Mouse (Mus musculus) liver, postnatal 0 days (tissue): ENCODE measurements around the gene Copg1. TPM values are rescaled to one million over a fixed set of nuclear protein-coding genes. Genes with fewer than 3 reads are reported as not detected.

Experiments
- ATAC-seq: fragments of 200-750 bp; cut with Nextera tagmentation; 2 replicates; pipeline ENCODE4 v1.8.0; 2017; ENCODE audit warnings: mild to moderate bottlenecking, moderate library complexity
- DNase-seq: peaks from one replicate; pipeline ENCODE4 v3.0.0-alpha.2; 2016
- H3K27ac ChIP-seq: fragments of 300-500 bp; sonication (generic); 2 replicates; pipeline ENCODE4 v1.5.1; 2014; ENCODE audit warnings: antibody characterized with exemption, moderate library complexity, mild to moderate bottlenecking, low read depth
- H3K27me3 ChIP-seq: fragments of 300-500 bp; sonication (generic); 2 replicates; pipeline ENCODE4 v1.6.1; 2014; ENCODE audit warnings: low read length, control low read depth, mixed read lengths; ENCODE audit not compliant: insufficient read depth
- H3K36me3 ChIP-seq: fragments of 300-500 bp; sonication (generic); replicated peaks from 2 replicates; pipeline ENCODE4 v1.6.1; 2014; ENCODE audit warnings: mild to moderate bottlenecking, control low read depth, low read length, moderate library complexity, mixed read lengths; ENCODE audit not compliant: insufficient read depth
- H3K4me1 ChIP-seq: fragments of 300-500 bp; sonication (generic); 2 replicates; pipeline ENCODE4 v1.6.1; 2014; ENCODE audit warnings: antibody characterized with exemption, mild to moderate bottlenecking, control low read depth; ENCODE audit not compliant: insufficient read depth
- H3K4me2 ChIP-seq: fragments of 300-500 bp; sonication (generic); 2 replicates; pipeline ENCODE4 v1.6.1; 2014; ENCODE audit warnings: low read depth, mild to moderate bottlenecking, low read length, moderate library complexity, mixed read lengths
- H3K4me3 ChIP-seq: fragments of 300-500 bp; sonication (generic); 2 replicates; pipeline ENCODE4 v1.5.1; 2014; ENCODE audit warnings: low read depth, low read length
- H3K9ac ChIP-seq: fragments of 300-500 bp; sonication (generic); replicated peaks from 2 replicates; pipeline ENCODE4 v1.6.1; 2014; ENCODE audit warnings: mild to moderate bottlenecking, moderate library complexity
- H3K9me3 ChIP-seq: fragments of 300-500 bp; sonication (generic); 2 replicates; pipeline ENCODE4 v1.6.1; 2016; ENCODE audit warnings: mild to moderate bottlenecking, control low read depth, low read length, mixed read lengths
- CTCF ChIP-seq: sonication (generic); IDR thresholded peaks from 2 replicates; pipeline ENCODE4 v1.5.1; 2016; ENCODE audit warnings: antibody characterized with exemption, low read depth
- EP300 ChIP-seq: IDR thresholded peaks from 2 replicates; pipeline ENCODE4 v1.6.1; 2016; ENCODE audit warnings: antibody characterized with exemption, low read depth, mild to moderate bottlenecking
- WGBS: fragments of 180-500 bp; shearing (Covaris S2); extraction: QIAGEN DNeasy Blood & Tissue Kit; methylation state at CpG from one replicate; pipeline ENCODE4 v1.1.7; 2014; ENCODE audit not compliant: insufficient replicate concordance; 5-methylcytosine and 5-hydroxymethylcytosine counted together
- polyA plus RNA-seq: library from polyadenylated mRNA; unstranded; fragments of >200 nt; fragmentation: Nextera tagmentation; extraction: Ambion mirVana; gene quantifications from 2 replicates; pipeline ENCODE4 v1.2.1, GENCODE M21; 2015

Gene Copg1
- polyA plus RNA-seq, 1 experiment from 2014 or later = 35.3 TPM

GRCm38 (mm10) chr6:87846813-87847212 lies 40.8 kb upstream of the Copg1 start:
- H3K4me3 ChIP-seq = 0 out of 2 replicates have a peak overlapping the region, but pooled peaks have one; percentile 6
- WGBS = 60% methylated on average over 1 of the region's 1 CpGs
- peak overlapping the region; percentile 47 for H3K9ac ChIP-seq
- 0 out of 2 replicates have a peak overlapping the region, but pooled peaks have one; percentile 12 for H3K27ac ChIP-seq
- peak overlapping the region; percentile 94 for H3K4me2 ChIP-seq
- TF ChIP-seq EP300 = no peak
- no peak for TF ChIP-seq CTCF
- DNase-seq = no peak
- peaks cover 64% of the 10 kb centered on the region for H3K36me3 ChIP-seq
- no peaks in the 10 kb centered on the region for H3K27me3 ChIP-seq
- ATAC-seq = no peak
- peaks cover 28% of the 10 kb centered on the region for H3K4me1 ChIP-seq
- no peaks in the 10 kb centered on the region for H3K9me3 ChIP-seq

- H3K4me2 ChIP-seq = peak overlapping the region; percentile 94
- TF ChIP-seq CTCF = no peak
- peak; percentile 32; the same call in 1 of the 2 replicates for TF ChIP-seq EP300
- H3K27ac ChIP-seq = peak overlapping the region; percentile 99
- ATAC-seq (no peak), DNase-seq (peak; percentile 67)
- H3K27me3 ChIP-seq = no peaks in the 10 kb centered on the region
- 0% methylated on average over 8 of the region's 8 CpGs for WGBS
- no peaks in the 10 kb centered on the region for H3K9me3 ChIP-seq
- H3K4me3 ChIP-seq = peak overlapping the region; percentile 99
- peaks cover 36% of the 10 kb centered on the region for H3K36me3 ChIP-seq
- H3K9ac ChIP-seq = peak overlapping the region; percentile 100
- peaks cover 28% of the 10 kb centered on the region for H3K4me1 ChIP-seq
These were observed 37.8 kb upstream of the Copg1 start for GRCm38 (mm10) chr6:87849780-87850154.

GRCm38 (mm10) chr6:87850155-87850899 lies 37.3 kb upstream of the Copg1 start:
- DNase-seq (peak; percentile 68), ATAC-seq (peak; percentile 59)
- WGBS = 2% methylated on average over 61 of the region's 73 CpGs
- H3K4me2 ChIP-seq = peak overlapping the region; percentile 94
- peak overlapping the region; percentile 99 for H3K4me3 ChIP-seq
- H3K9me3 ChIP-seq = no peaks in the 10 kb centered on the region
- H3K9ac ChIP-seq = peak overlapping the region; percentile 100
- H3K27me3 ChIP-seq = no peaks in the 10 kb centered on the region
- H3K4me1 ChIP-seq = peaks cover 28% of the 10 kb centered on the region
- TF ChIP-seq EP300 = no peak
- no peak for TF ChIP-seq CTCF
- H3K36me3 ChIP-seq = peaks cover 30% of the 10 kb centered on the region
- H3K27ac ChIP-seq = peak overlapping the region; percentile 99

DNA sequence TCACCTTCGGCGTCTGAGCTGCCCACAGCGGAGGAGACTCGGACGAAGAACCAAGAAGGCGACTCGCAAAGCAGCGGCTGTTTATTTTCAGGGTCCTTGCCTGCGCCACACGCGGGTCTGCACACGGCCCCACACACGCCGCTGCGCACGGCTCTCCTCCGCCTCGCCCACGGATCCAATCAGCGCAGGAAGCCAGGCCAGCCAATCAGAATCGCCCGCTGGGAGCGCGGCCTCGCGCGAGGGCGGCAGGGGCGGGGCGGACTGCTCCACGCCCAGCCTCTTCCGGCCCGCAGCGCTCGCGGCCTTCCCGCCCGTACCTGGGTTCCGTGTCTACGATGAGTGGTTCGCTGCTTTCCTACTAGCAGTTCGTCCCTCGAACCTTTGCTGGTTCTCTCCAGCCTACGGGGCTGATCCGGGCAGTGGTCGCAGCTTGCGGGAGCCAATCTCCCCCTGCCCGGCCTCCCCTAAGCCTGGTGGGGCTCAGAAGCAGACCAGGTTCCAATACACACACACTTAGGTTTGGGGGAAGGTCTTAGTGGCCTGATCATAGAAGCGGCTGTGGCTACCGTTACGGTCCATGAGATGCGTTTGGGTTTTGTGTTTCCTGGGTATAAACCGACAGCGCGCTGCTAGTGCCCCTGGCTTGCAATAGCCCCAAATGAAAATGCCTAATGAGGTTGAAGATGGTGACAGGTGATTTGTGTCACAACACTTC lies 36.6 kb upstream of the Copg1 start, which contains the start of gene Cnbp:
Cnbp (minus strand) TSS at position 207 of the 715 bp plus-strand sequence.
- peak within 1 kb of the TSS; percentile 99 for H3K4me3 ChIP-seq
- peak; percentile 98 for ATAC-seq
- H3K27me3 ChIP-seq = no peaks in the 10 kb centered on the region
- peak within 1 kb of the TSS; percentile 100 for H3K9ac ChIP-seq
- under 1% methylated on average over 54 of the region's 55 CpGs for WGBS
- TF ChIP-seq EP300 (no peak), CTCF (no peak)
- H3K27ac ChIP-seq = peak within 1 kb of the TSS; percentile 99
- no peaks in the 10 kb centered on the region for H3K9me3 ChIP-seq
- peak; percentile 99 for DNase-seq
- H3K36me3 ChIP-seq = peaks cover 23% of the 10 kb centered on the region
- H3K4me1 ChIP-seq = peaks cover 28% of the 10 kb centered on the region
- H3K4me2 ChIP-seq = peak within 1 kb of the TSS; percentile 94

DNA sequence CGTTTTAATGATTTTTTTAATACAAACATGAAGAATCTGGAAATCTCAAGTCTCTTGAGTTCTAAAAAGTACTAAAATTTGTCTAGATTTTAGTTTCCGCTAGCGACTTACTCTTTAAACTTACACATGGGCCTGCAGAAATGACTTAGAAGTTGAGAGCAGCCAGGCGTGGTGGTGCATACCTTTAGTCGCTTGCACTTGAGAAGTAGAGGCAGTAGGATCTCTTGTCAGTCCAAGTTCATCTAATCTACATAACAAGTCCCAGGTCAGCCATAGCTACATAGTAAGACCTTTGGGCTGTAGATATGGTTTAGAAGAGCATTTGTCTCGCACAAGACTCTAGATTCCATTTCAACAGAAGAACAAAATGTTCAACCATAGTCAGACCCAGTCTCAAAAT lies 35.7 kb upstream of the Copg1 start:
- DNase-seq (no peak), ATAC-seq (no peak)
- TF ChIP-seq CTCF (no peak), EP300 (no peak)
- 79% methylated on average over 6 of the region's 6 CpGs for WGBS
- H3K4me1 ChIP-seq = peaks cover 25% of the 10 kb centered on the region
- peak overlapping the region; percentile 94; the same call in 1 of the 2 replicates for H3K4me2 ChIP-seq
- H3K36me3 ChIP-seq = peaks cover 18% of the 10 kb centered on the region
- no peak overlapping the region for H3K4me3 ChIP-seq
- no peaks in the 10 kb centered on the region for H3K9me3 ChIP-seq
- no peaks in the 10 kb centered on the region for H3K27me3 ChIP-seq
- no peak overlapping the region for H3K9ac ChIP-seq
- no peak overlapping the region for H3K27ac ChIP-seq

- DNase-seq (no peak), ATAC-seq (no peak)
- Histone ChIP-seq H3K4me3 (no peak overlapping the region), H3K4me1 (peaks cover 12% of the 10 kb centered on the region), H3K9me3 (no peaks in the 10 kb centered on the region), H3K27me3 (no peaks in the 10 kb centered on the region), H3K9ac (no peak overlapping the region), H3K36me3 (peaks cover 3% of the 10 kb centered on the region; the same call in 1 of the 2 replicates), H3K27ac (no peak overlapping the region), H3K4me2 (no peak overlapping the region)
- 72% methylated on average over 4 of the region's 4 CpGs for WGBS
- TF ChIP-seq EP300 (no peak), CTCF (no peak)
These were observed 34.2 kb upstream of the Copg1 start for GRCm38 (mm10) chr6:87853446-87853845.
